Mouse (Mus musculus) bone marrow macrophage, adult 2 months (primary cell): Measurements from ENCODE around the gene Lenep.

Source experiments
- CTCF ChIP-seq: IDR thresholded peaks from 2 replicates; pipeline ENCODE4 v1.5.1; 2012; ENCODE audit warnings: low read depth, mild to moderate bottlenecking, low read length, moderate library complexity
- POLR2A ChIP-seq: IDR thresholded peaks from 2 replicates; pipeline ENCODE4 v1.6.1; 2012; ENCODE audit warnings: mild to moderate bottlenecking, low read depth, low read length, borderline replicate concordance

DNA sequence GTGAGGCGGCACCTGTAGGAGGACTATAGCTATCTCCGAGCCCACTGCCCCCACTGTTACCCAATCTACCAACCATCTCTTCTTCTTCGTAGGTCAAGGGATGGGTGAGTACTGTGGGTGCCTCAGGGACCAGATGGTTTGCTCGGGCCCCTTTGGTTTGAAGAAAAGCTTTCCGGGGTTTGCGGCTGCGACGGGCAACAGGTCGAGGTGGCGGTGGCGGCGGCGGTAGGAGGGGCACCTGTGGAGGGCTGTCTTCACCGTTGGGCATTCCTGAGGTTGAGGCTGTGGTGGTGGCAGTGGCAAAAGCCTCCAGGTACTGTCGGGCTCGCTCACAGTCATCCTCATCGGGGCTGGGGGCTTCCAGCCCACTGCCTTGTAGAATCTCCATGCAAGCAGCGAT, 21.9 kb downstream of the Lenep start:
- no peak for TF ChIP-seq CTCF
- TF ChIP-seq POLR2A, result no peak
